Comparison of ENCODE assay signal across 9 mouse cellular contexts in genomic region chr9:62430741-62431140, GRCm38 (mm10).
"Had no signal": no experiment of that assay in that cellular context is flagged by ENCODE, and none has a peak within 500 bp of the region (broad histone marks: within the 10 kb centered on the region; RNA-seq: fewer than 3 reads in every experiment).

No protein-coding gene starts in this region.

- H3K4me3 ChIP-seq: layer of hippocampus, adult 2 months; liver, embryonic 15.5 days; neural tube, embryonic 12.5 days had no signal

- H3K27ac ChIP-seq: liver, embryonic 15.5 days; neural tube, embryonic 12.5 days; stomach, postnatal 0 days had no signal

- H3K27me3 ChIP-seq: liver, embryonic 15.5 days; neural tube, embryonic 12.5 days had no signal

- DNase-seq: kidney, postnatal 4 days; lung, adult 2 months; lung, postnatal 36 days; midbrain, embryonic 14.5 days; thymus, postnatal 4 days had no signal
